Mouse (Mus musculus) intestine, postnatal 0 days (tissue): ENCODE results near the gene Tmem11. TPM values are rescaled to one million over a fixed set of nuclear protein-coding genes. Genes with fewer than 3 reads are reported as not detected.

Experiments used
- ATAC-seq: fragments of 200-750 bp; cut with Nextera tagmentation; 2 replicates; pipeline ENCODE4 v1.8.0; 2017; ENCODE audit warnings: mild to moderate bottlenecking, moderate TSS enrichment, moderate library complexity
- H3K27ac ChIP-seq: fragments of 300-500 bp; sonication (generic); 2 replicates; pipeline ENCODE4 v1.5.1; 2014; ENCODE audit warnings: mild to moderate bottlenecking, low read depth, low read length, moderate library complexity
- H3K27me3 ChIP-seq: fragments of 300-500 bp; sonication (generic); replicated peaks from 2 replicates; pipeline ENCODE4 v1.6.1; 2014; ENCODE audit warnings: low read length, mixed read lengths; ENCODE audit not compliant: control insufficient read depth, insufficient read depth
- H3K36me3 ChIP-seq: fragments of 300-500 bp; sonication (generic); 2 replicates; pipeline ENCODE4 v1.6.1; 2014; ENCODE audit warnings: mild to moderate bottlenecking, moderate library complexity; ENCODE audit not compliant: control insufficient read depth, insufficient read depth
- H3K4me1 ChIP-seq: fragments of 300-500 bp; sonication (generic); replicated peaks from 2 replicates; pipeline ENCODE4 v1.6.1; 2014; ENCODE audit warnings: antibody characterized with exemption, low read length, mixed read lengths; ENCODE audit not compliant: control insufficient read depth, insufficient read depth
- H3K4me2 ChIP-seq: fragments of 300-500 bp; sonication (generic); replicated peaks from 2 replicates; pipeline ENCODE4 v1.6.1; 2014; ENCODE audit warnings: low read depth, mild to moderate bottlenecking, moderate library complexity
- H3K4me3 ChIP-seq: fragments of 300-500 bp; sonication (generic); 2 replicates; pipeline ENCODE4 v1.5.1; 2014; ENCODE audit warnings: low read depth, low read length
- H3K9ac ChIP-seq: fragments of 300-500 bp; sonication (generic); 2 replicates; pipeline ENCODE4 v1.6.1; 2014; ENCODE audit warnings: mild to moderate bottlenecking, low read depth, low read length
- H3K9me3 ChIP-seq: fragments of 300-500 bp; sonication (generic); 2 replicates; pipeline ENCODE4 v1.6.1; 2016; ENCODE audit warnings: mixed run types; ENCODE audit not compliant: control insufficient read depth
- CTCF ChIP-seq: sonication (generic); IDR thresholded peaks from 2 replicates; pipeline ENCODE4 v1.5.1; 2016; ENCODE audit warnings: low read depth, mild to moderate bottlenecking, control low read depth, antibody characterized with exemption, moderate library complexity
- WGBS: fragments of 180-500 bp; shearing (Covaris S2); extraction: QIAGEN DNeasy Blood & Tissue Kit; methylation state at CpG from one replicate; pipeline ENCODE4 v1.1.7; 2014; 5-methylcytosine and 5-hydroxymethylcytosine counted together
- polyA plus RNA-seq: library from polyadenylated mRNA; unstranded; fragments of >200 nt; fragmentation: Nextera tagmentation; extraction: Ambion mirVana; gene quantifications from 2 replicates; pipeline ENCODE4 v1.2.1, GENCODE M21; 2015

The Tmem11 gene
- polyA plus RNA-seq, 1 experiment from 2014 or later: 34.6 TPM

GRCm38 (mm10) chr11:60867456-60867855 is 11.6 kb downstream of the Tmem11 start:
- Histone ChIP-seq H3K4me1 (no peaks in the 10 kb centered on the region), H3K9ac (no peak overlapping the region), H3K27ac (no peak overlapping the region), H3K9me3 (no peaks in the 10 kb centered on the region), H3K27me3 (no peaks in the 10 kb centered on the region), H3K4me3 (no peak overlapping the region), H3K4me2 (no peak overlapping the region), H3K36me3 (peaks cover 22% of the 10 kb centered on the region)
- TF ChIP-seq CTCF: no peak
- 81% methylated on average over 3 of the region's 3 CpGs for WGBS
- ATAC-seq: no peak

- WGBS: 54% methylated on average over 2 of the region's 2 CpGs
- no peak for TF ChIP-seq CTCF
- Histone ChIP-seq H3K9me3 (no peaks in the 10 kb centered on the region), H3K9ac (no peak overlapping the region), H3K27me3 (no peaks in the 10 kb centered on the region), H3K4me2 (no peak overlapping the region), H3K4me1 (no peaks in the 10 kb centered on the region), H3K27ac (no peak overlapping the region), H3K36me3 (peaks cover 26% of the 10 kb centered on the region), H3K4me3 (no peak overlapping the region)
- ATAC-seq: no peak
These were observed 13.1 kb downstream of the Tmem11 start for GRCm38 (mm10) chr11:60866021-60866420.

- 85% methylated on average over 14 of the region's 14 CpGs for WGBS
These were observed 14.2 kb downstream of the Tmem11 start for GRCm38 (mm10) chr11:60864916-60865315.

GRCm38 (mm10) chr11:60864166-60864565 is 14.9 kb downstream of the Tmem11 start:
- Histone ChIP-seq H3K36me3 (peaks cover 26% of the 10 kb centered on the region), H3K27ac (no peak overlapping the region), H3K4me3 (no peak overlapping the region), H3K9me3 (no peaks in the 10 kb centered on the region), H3K4me1 (no peaks in the 10 kb centered on the region), H3K27me3 (no peaks in the 10 kb centered on the region), H3K9ac (no peak overlapping the region), H3K4me2 (no peak overlapping the region)
- no peak for TF ChIP-seq CTCF
- ATAC-seq: no peak
- WGBS: 92% methylated on average over 2 of the region's 2 CpGs

More at GRCm38 (mm10) chr11:60864916-60865315, 14.2 kb downstream of the Tmem11 start:
- Histone ChIP-seq H3K9ac (no peak overlapping the region), H3K27me3 (no peaks in the 10 kb centered on the region), H3K9me3 (no peaks in the 10 kb centered on the region), H3K36me3 (peaks cover 26% of the 10 kb centered on the region), H3K27ac (no peak overlapping the region), H3K4me2 (no peak overlapping the region), H3K4me3 (no peak overlapping the region), H3K4me1 (no peaks in the 10 kb centered on the region)
- ATAC-seq: no peak
- TF ChIP-seq CTCF: no peak

- TF ChIP-seq CTCF: no peak
- Histone ChIP-seq H3K36me3 (peaks cover 34% of the 10 kb centered on the region), H3K4me2 (no peak overlapping the region), H3K4me1 (no peaks in the 10 kb centered on the region), H3K9ac (0 out of 2 replicates have a peak overlapping the region, but pooled peaks have one; percentile 1), H3K9me3 (no peaks in the 10 kb centered on the region), H3K27ac (no peak overlapping the region), H3K27me3 (no peaks in the 10 kb centered on the region), H3K4me3 (no peak overlapping the region)
- whole genome bisulfite sequencing: 74% methylated on average over 4 of the region's 4 CpGs
- ATAC-seq: no peak
These were observed 15.9 kb downstream of the Tmem11 start for GRCm38 (mm10) chr11:60863196-60863595.

- Histone ChIP-seq H3K27ac (peak overlapping the region; percentile 35; the same call in 1 of the 2 replicates), H3K4me1 (no peaks in the 10 kb centered on the region), H3K4me2 (no peak overlapping the region), H3K4me3 (no peak overlapping the region), H3K36me3 (peaks cover 40% of the 10 kb centered on the region), H3K27me3 (no peaks in the 10 kb centered on the region), H3K9me3 (no peaks in the 10 kb centered on the region), H3K9ac (no peak overlapping the region)
- no peak; the same call in 1 of the 2 replicates for ATAC-seq
- no peak for TF ChIP-seq CTCF
- WGBS: 69% methylated on average over 3 of the region's 3 CpGs
These were observed 17.1 kb downstream of the Tmem11 start for GRCm38 (mm10) chr11:60861993-60862392.

- 55% methylated on average over 3 of the region's 3 CpGs for WGBS
- no peak for TF ChIP-seq CTCF
- Histone ChIP-seq H3K27ac (no peak overlapping the region), H3K4me2 (no peak overlapping the region), H3K9ac (no peak overlapping the region), H3K4me1 (no peaks in the 10 kb centered on the region), H3K36me3 (peaks cover 65% of the 10 kb centered on the region), H3K9me3 (no peaks in the 10 kb centered on the region), H3K27me3 (no peaks in the 10 kb centered on the region), H3K4me3 (no peak overlapping the region)
- no peak for ATAC-seq
These were observed 22.5 kb downstream of the Tmem11 start for GRCm38 (mm10) chr11:60856587-60856986.
